Comparison of ENCODE assay signal across 9 mouse cellular contexts in the genomic region with DNA sequence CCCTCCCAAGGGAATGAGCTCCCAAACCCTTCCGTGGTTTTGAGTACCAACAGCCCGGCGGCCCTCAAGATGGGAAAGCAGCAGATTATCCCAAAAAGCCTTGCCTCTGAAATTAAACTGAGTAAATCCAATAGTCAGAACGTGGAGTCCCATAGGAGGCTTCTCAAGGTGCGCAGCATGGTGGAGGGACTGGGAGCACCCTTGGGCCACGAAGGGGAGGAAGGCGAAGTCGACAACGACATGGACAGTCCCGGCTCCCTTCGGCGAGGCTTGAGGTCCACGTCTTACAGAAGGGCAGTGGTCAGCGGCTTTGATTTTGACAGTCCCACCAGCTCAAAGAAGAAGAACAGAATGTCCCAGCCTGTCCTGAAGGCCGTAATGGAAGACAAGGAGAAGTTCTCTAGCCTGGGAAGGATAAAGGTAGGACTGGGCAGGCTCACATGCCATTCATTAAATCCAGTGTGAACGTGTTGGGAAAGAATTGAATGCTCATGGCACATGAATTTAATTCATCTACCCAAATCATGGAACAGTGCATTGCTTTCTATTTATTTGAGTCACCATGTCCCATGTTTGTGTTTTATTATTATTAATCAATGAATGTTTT. TPM values are rescaled to one million over a fixed set of nuclear protein-coding genes. Genes with fewer than 3 reads are reported as not detected.
A peak's percentile ranks its signal among the peaks of the same experiment; 100 is the strongest.
DNase-seq lines count a peak whose midpoint lies in the region; ATAC-seq and TF ChIP-seq lines count a peak whose summit lies in the region.
"Had no signal": no experiment of that assay in that cellular context is flagged by ENCODE, and none has a peak within 500 bp of the region (broad histone marks: within the 10 kb centered on the region; RNA-seq: fewer than 3 reads in every experiment).

No protein-coding gene starts in this region.

- ATAC-seq in hindbrain, embryonic 14.5 days (ENCODE audit: low FRiP score), result no peak

- WGBS in cerebellum, adult 2 months, result 27% methylated on average over 16 of the region's 16 CpGs
- 7% methylated on average over 16 of the region's 16 CpGs for WGBS in hindbrain, embryonic 14.5 days

- H3K9ac ChIP-seq in hindbrain, embryonic 14.5 days, result peak overlapping the region; percentile 77

- H3K4me3 ChIP-seq in cerebellum, adult 2 months (replicated peaks; ENCODE audit: insufficient read depth, low read depth, low read length), result peak overlapping the region; percentile 35
- peak overlapping the region; percentile 80 for H3K4me3 ChIP-seq in brown adipose tissue, adult 24 weeks (ENCODE audit: insufficient read depth, low read depth, low read length)
- H3K4me3 ChIP-seq in hindbrain, embryonic 14.5 days (replicated peaks; ENCODE audit: low read length), result peak overlapping the region; percentile 87

- no peaks in the 10 kb centered on the region for H3K9me3 ChIP-seq in hindbrain, embryonic 14.5 days (ENCODE audit: control insufficient read depth, low read length)

- no peak for TF ChIP-seq CTCF in cerebellum, adult 2 months (IDR thresholded peaks at IDR 0.05; ENCODE audit: borderline replicate concordance, insufficient read depth, low read depth, low read length)

- H3K4me1 ChIP-seq in cerebellum, adult 2 months (ENCODE audit: control insufficient read depth, insufficient read depth, low read length), result no peaks in the 10 kb centered on the region
- peaks cover 3% of the 10 kb centered on the region; the same call in 1 of the 2 replicates for H3K4me1 ChIP-seq in brown adipose tissue, adult 24 weeks (ENCODE audit: control insufficient read depth, insufficient read depth, insufficient read length, low read length)
- H3K4me1 ChIP-seq in hindbrain, embryonic 14.5 days (replicated peaks; ENCODE audit: control insufficient read depth, insufficient read depth, low read length), result 0 out of 2 replicates have a peak, but pooled peaks cover 13% of the 10 kb centered on the region

- peak overlapping the region; percentile 88 for H3K4me2 ChIP-seq in hindbrain, embryonic 14.5 days (replicated peaks)

- H3K36me3 ChIP-seq in hindbrain, embryonic 14.5 days (replicated peaks; ENCODE audit: control insufficient read depth, insufficient read depth), result no peaks in the 10 kb centered on the region

- TF ChIP-seq POLR2A in cerebellum, adult 2 months (IDR thresholded peaks at IDR 0.05; ENCODE audit: borderline replicate concordance, insufficient read depth, low read length), result no peak

- DNase-seq in cerebellum, adult 2 months, result no peak
- no peak for DNase-seq in cerebellum, adult 9-11 months
- no peak for DNase-seq in hindbrain, embryonic 14.5 days (ENCODE audit: low spot score)
- DNase-seq in lung, postnatal 14 days, result peak; percentile 11
- DNase-seq in urinary bladder, postnatal 4 days (ENCODE audit: low spot score in 2 of 2), result no peak
- no peak for DNase-seq in adrenal gland, adult 8-10 months
- DNase-seq in urinary bladder, adult 2 months (ENCODE audit: low spot score), result no peak
- DNase-seq: thymus, adult 18-20 months had no signal

- H3K27me3 ChIP-seq in cerebellum, adult 2 months (ENCODE audit: control insufficient read depth, insufficient read depth, low read length), result no peaks in the 10 kb centered on the region; the same call in 1 of the 2 replicates
- H3K27me3 ChIP-seq in hindbrain, embryonic 14.5 days (ENCODE audit: control insufficient read depth, insufficient read depth, low read length), result 0 out of 2 replicates have a peak, but pooled peaks cover 7% of the 10 kb centered on the region

- H3K27ac ChIP-seq in cerebellum, adult 2 months (ENCODE audit: insufficient read depth, low read length), result no peak overlapping the region
- H3K27ac ChIP-seq in brown adipose tissue, adult 24 weeks (replicated peaks; ENCODE audit: low read depth, low read length), result no peak overlapping the region
- no peak overlapping the region for H3K27ac ChIP-seq in hindbrain, embryonic 14.5 days

RNA-seq across cellular contexts. Expression of gene Arhgef26, which starts 2.1 kb away (rescaled TPM):
- polyA plus RNA-seq in cerebellum, adult 2 months (2012; rRNA removed), result 26.1 and 26.9 TPM in 2 replicates
- polyA plus RNA-seq in brown adipose tissue, adult 24 weeks (2012; ENCODE audit: insufficient read depth, insufficient read length, missing spikeins), result 0.83 and 1.8 TPM in 2 replicates
- polyA plus RNA-seq in hindbrain, embryonic 14.5 days (2014; fragmentation: Nextera tagmentation; extraction: Ambion mirVana), result 11.3 and 11.7 TPM in 2 replicates
- total RNA-seq in adrenal gland, adult 8-10 months (2022), result 1 to 10 TPM; 2.2 to 5.2 (median 2.5) TPM
- polyA plus RNA-seq in urinary bladder, adult 2 months (2012; rRNA removed), result 8.7 and 11.5 TPM in 2 replicates

Comparison
In these comparisons a context has a peak if more than half of its experiments do, and no peak if none do; other contexts are left out.
1. H3K4me3 ChIP-seq: peak in every context shown above with its lines; median percentile 87 in hindbrain, embryonic 14.5 days; 80 in brown adipose tissue, adult 24 weeks; 35 in cerebellum, adult 2 months.